Mouse (Mus musculus): ENCODE data around the gene Hoxb9. TPM values are rescaled to one million over a fixed set of nuclear protein-coding genes. Genes with fewer than 3 reads are reported as not detected.

The Hoxb9 gene
- polyA plus RNA-seq, 1 experiment: not detected

DNA sequence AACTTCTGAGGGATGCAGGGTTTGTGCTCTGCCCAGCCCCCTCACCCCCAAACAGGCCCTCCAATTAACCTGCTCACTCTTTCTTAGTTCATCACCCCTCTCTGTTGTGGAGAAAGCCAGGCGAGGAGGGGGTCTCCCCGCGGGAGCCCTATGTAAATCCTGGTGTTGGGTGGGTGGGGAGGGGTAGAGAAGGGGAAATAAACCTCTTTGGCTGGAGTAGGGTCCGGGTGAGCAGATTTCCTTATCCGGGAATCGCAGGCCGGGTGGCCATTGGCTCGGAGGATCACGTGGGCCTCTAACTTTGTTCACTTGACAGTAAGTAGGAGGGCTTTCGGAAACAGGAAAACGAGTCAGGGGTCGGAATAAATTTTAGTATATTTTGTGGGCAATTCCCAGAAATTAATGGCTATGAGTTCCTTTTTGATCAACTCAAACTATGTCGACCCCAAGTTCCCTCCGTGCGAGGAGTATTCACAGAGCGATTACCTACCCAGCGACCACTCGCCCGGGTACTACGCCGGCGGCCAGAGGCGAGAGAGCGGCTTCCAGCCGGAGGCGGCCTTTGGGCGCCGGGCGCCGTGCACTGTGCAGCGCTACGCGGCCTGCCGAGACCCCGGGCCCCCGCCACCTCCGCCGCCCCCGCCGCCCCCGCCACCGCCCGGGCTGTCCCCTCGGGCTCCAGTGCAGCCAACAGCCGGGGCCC lies 47.3 kb downstream of the Hoxb9 start:
- Histone ChIP-seq H3K4me1 (ENCODE audit: control insufficient read depth, insufficient read depth, low read length) (no peaks in the 10 kb centered on the region), H3K4me3 (ENCODE audit: insufficient read depth, low read length) (no peak overlapping the region), H3K27ac (ENCODE audit: insufficient read depth, low read length) (no peak overlapping the region)
- TF ChIP-seq CTCF (IDR thresholded peaks at IDR 0.05; ENCODE audit: extremely low read depth, insufficient read depth, low read length) (no peak), POLR2A (IDR thresholded peaks at IDR 0.05; ENCODE audit: extremely low read depth, insufficient read depth, low read length) (no peak)

DNA sequence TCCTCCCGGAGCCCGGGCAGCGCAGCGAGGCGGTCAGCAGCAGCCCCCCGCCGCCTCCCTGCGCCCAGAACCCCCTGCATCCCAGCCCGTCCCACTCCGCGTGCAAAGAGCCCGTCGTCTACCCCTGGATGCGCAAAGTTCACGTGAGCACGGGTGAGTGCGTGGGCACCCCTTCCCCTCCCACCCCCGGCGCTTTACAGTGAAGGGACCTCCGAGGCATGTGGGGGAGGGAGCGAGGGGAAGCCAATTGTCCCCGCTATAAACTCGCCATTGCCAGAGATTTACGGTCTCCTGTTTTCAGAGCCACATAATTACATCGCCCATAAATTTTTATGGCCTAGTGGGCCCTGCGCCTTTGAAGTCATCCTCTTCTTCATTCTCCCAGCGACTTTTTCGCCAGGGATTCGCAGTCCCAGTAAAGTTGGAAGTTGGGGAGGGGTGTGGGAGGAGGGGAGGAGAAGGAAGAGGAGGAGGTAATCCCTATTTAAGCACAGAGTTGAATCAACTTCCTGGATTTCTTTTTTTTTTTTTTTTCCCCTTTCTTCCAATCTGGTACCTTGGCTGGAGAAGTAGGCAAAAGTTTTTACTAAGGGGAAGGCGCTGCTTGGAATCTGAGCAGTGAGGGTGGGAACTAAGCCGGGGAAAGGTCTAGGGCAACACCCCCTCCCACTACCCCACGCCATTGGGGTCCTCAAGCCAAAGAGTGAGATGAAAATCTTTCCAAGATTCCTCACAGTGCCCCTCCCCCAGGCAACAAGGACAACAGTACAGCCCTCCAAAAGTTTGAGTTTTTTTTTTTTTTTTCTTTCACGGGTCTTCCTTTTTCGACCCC lies 48.0 kb downstream of the Hoxb9 start:
- Histone ChIP-seq H3K27ac (ENCODE audit: insufficient read depth, low read length) (no peak overlapping the region), H3K4me3 (ENCODE audit: insufficient read depth, low read length) (no peak overlapping the region), H3K4me1 (ENCODE audit: control insufficient read depth, insufficient read depth, low read length) (no peaks in the 10 kb centered on the region)
- TF ChIP-seq POLR2A (IDR thresholded peaks at IDR 0.05; ENCODE audit: extremely low read depth, insufficient read depth, low read length) (no peak), CTCF (IDR thresholded peaks at IDR 0.05; ENCODE audit: extremely low read depth, insufficient read depth, low read length) (no peak)

DNA sequence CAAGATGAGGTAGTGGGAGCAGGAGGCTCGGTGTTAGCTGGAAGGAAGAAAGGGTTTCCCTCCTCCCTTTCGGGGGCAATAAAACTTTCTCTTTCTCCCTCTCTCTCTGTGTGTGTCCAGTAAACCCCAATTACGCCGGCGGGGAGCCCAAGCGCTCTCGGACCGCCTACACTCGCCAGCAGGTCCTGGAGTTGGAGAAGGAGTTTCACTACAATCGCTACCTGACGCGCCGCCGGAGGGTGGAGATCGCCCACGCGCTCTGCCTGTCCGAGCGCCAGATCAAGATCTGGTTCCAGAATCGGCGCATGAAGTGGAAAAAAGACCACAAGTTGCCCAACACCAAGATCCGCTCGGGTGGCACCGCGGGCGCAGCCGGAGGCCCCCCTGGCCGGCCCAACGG lies 48.7 kb downstream of the Hoxb9 start:
- H3K4me1 ChIP-seq (ENCODE audit: control insufficient read depth, insufficient read depth, low read length): no peaks in the 10 kb centered on the region
- H3K27ac ChIP-seq (ENCODE audit: insufficient read depth, low read length): no peak overlapping the region
- no peak for TF ChIP-seq POLR2A (IDR thresholded peaks at IDR 0.05; ENCODE audit: extremely low read depth, insufficient read depth, low read length)
- TF ChIP-seq CTCF (IDR thresholded peaks at IDR 0.05; ENCODE audit: extremely low read depth, insufficient read depth, low read length): no peak
- no peak overlapping the region for H3K4me3 ChIP-seq (ENCODE audit: insufficient read depth, low read length)

DNA sequence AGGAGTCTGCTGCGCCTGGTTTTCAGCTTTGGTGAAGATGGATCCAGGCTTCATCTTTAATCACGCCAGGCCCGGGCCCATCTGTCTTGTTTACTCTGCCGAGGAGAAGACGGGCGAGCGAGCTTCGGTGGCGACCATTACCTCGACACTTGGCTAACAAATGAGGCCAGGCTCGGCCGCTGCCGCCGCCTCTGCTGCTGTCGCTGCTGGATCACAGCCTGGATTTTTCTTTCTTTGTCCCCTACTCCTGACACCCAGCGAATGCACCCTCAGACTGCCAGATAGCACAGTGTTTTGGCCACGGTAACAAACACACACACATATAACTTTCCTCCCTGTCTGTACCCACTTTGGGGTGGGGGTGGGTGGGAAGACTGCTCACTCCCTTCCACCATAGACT lies 49.4 kb downstream of the Hoxb9 start:
- Histone ChIP-seq H3K4me3 (ENCODE audit: insufficient read depth, low read length) (no peak overlapping the region), H3K27ac (ENCODE audit: insufficient read depth, low read length) (no peak overlapping the region), H3K4me1 (ENCODE audit: control insufficient read depth, insufficient read depth, low read length) (no peaks in the 10 kb centered on the region)
- TF ChIP-seq CTCF (IDR thresholded peaks at IDR 0.05; ENCODE audit: extremely low read depth, insufficient read depth, low read length) (no peak), POLR2A (IDR thresholded peaks at IDR 0.05; ENCODE audit: extremely low read depth, insufficient read depth, low read length) (no peak)

DNA sequence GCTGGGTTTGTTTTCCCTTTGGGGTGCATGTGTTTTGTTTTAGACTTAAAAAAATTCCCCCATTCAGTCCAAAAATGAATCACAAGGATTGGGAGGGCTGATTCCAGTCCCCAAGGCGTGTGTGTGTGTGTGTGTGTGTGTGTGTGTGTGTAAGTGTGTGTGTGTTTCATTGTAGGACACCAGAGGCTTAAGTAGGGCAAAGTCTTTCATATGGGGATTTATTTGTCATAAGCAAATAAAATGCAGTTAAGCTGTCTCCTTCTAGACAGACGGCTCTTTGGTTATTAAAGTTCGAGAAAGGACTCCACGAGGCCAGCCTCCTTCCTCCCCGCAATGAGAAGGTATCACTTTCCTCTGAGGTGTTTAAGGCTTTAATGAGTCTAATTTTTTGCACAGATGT lies 50.6 kb downstream of the Hoxb9 start:
- Histone ChIP-seq H3K4me1 (ENCODE audit: control insufficient read depth, insufficient read depth, low read length) (no peaks in the 10 kb centered on the region), H3K27ac (ENCODE audit: insufficient read depth, low read length) (no peak overlapping the region), H3K4me3 (ENCODE audit: insufficient read depth, low read length) (no peak overlapping the region)
- no peak for TF ChIP-seq POLR2A (IDR thresholded peaks at IDR 0.05; ENCODE audit: extremely low read depth, insufficient read depth, low read length)
- TF ChIP-seq CTCF (IDR thresholded peaks at IDR 0.05; ENCODE audit: extremely low read depth, insufficient read depth, low read length): no peak

DNA sequence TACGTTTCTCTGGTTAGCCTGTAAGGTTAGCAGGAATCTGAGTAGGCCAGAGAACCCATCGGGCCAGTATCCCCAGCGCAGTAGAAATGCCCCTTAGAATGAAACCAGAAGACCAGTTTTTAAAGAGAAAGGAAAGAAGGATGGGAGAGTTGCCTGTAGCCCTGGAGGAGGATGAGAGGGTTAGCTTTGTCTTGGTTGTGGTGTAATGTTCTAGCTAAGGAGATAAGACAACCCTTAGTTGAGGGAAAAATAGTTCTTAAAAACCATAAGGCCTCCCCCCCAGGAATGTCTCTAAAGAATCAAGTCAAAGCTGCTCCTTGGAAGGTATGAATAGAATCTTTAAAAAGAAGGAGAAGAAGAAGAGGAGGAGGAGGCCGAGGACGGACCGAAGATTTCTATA lies 51.5 kb downstream of the Hoxb9 start:
- Histone ChIP-seq H3K27ac (ENCODE audit: insufficient read depth, low read length) (no peak overlapping the region), H3K4me3 (ENCODE audit: insufficient read depth, low read length) (no peak overlapping the region), H3K4me1 (ENCODE audit: control insufficient read depth, insufficient read depth, low read length) (no peaks in the 10 kb centered on the region)
- no peak for TF ChIP-seq POLR2A (IDR thresholded peaks at IDR 0.05; ENCODE audit: extremely low read depth, insufficient read depth, low read length)
- TF ChIP-seq CTCF (IDR thresholded peaks at IDR 0.05; ENCODE audit: extremely low read depth, insufficient read depth, low read length): no peak

DNA sequence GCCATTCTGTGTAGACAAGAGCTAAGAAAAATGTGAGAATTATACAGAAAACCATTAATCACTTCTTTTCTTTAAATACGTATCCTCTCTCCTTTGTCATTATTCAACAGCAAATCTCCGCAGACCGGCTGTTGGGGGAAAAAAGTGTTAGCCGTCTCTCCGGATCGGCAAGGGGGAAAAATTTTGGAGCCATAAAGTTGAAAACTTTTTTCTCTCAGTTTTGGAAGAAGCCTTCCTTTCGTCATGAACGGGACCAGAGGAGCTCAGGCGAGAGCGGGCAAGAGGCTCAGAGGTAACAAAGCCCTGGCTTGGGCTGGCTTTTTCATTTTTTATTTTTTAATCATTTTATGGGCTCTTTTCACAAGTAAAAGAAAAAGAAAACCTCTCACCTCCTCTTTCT lies 51.9 kb downstream of the Hoxb9 start, which contains the start of gene Hoxb3:
Hoxb3 (plus strand) TSS at position 173 of the 400 bp plus-strand sequence.
- no peak within 1 kb of the TSS for H3K4me3 ChIP-seq (ENCODE audit: insufficient read depth, low read length)
- no peaks in the 10 kb centered on the region for H3K4me1 ChIP-seq (ENCODE audit: control insufficient read depth, insufficient read depth, low read length)
- no peak for TF ChIP-seq CTCF (IDR thresholded peaks at IDR 0.05; ENCODE audit: extremely low read depth, insufficient read depth, low read length)
- no peak for TF ChIP-seq POLR2A (IDR thresholded peaks at IDR 0.05; ENCODE audit: extremely low read depth, insufficient read depth, low read length)
- no peak within 1 kb of the TSS for H3K27ac ChIP-seq (ENCODE audit: insufficient read depth, low read length)

DNA sequence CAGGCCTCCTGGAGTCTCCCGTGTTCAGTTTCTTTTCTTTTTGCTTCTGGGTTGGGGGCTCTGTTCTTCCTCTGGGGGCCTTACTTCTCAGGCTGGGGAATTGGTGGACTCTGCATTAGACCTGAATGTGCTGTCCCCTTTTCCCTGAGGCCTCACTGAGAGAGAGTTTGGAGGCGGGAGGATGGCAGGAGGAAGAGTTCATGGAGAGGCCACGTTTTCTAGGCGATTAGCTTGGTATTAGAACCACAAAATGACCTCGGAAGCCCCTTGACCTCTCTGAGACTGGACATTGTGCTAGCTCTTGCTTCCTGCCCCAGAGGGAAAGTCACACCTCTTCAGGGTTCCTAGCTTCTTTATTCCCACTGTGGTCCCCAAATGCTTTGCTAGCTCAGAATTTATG lies 52.9 kb downstream of the Hoxb9 start:
- Histone ChIP-seq H3K4me1 (ENCODE audit: control insufficient read depth, insufficient read depth, low read length) (no peaks in the 10 kb centered on the region), H3K27ac (ENCODE audit: insufficient read depth, low read length) (no peak overlapping the region), H3K4me3 (ENCODE audit: insufficient read depth, low read length) (no peak overlapping the region)
- no peak for TF ChIP-seq POLR2A (IDR thresholded peaks at IDR 0.05; ENCODE audit: extremely low read depth, insufficient read depth, low read length)
- no peak for TF ChIP-seq CTCF (IDR thresholded peaks at IDR 0.05; ENCODE audit: extremely low read depth, insufficient read depth, low read length)

DNA sequence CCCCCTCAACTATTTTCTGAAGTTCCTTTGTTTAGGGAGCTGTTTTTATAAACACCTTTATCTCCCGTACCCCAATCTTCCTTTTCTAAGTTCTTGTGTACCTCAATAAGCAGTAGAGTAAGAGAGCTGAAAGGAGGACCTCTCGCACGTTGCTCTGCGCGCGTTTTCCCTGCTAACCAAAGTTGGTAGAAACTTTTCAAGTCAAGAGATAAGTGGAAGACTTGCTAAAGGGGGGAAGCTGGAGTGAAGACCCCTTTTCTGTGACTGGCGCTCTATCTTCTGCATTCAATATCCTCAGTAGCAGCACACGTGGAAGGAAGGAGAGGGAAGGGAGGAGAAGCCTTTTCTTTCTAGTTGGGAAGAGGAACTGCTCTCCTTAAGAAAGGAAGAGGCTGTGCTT lies 53.7 kb downstream of the Hoxb9 start:
- H3K4me3 ChIP-seq (ENCODE audit: insufficient read depth, low read length): no peak overlapping the region
- H3K4me1 ChIP-seq (ENCODE audit: control insufficient read depth, insufficient read depth, low read length): no peaks in the 10 kb centered on the region
- no peak for TF ChIP-seq POLR2A (IDR thresholded peaks at IDR 0.05; ENCODE audit: extremely low read depth, insufficient read depth, low read length)
- no peak for TF ChIP-seq CTCF (IDR thresholded peaks at IDR 0.05; ENCODE audit: extremely low read depth, insufficient read depth, low read length)
- no peak overlapping the region for H3K27ac ChIP-seq (ENCODE audit: insufficient read depth, low read length)

DNA sequence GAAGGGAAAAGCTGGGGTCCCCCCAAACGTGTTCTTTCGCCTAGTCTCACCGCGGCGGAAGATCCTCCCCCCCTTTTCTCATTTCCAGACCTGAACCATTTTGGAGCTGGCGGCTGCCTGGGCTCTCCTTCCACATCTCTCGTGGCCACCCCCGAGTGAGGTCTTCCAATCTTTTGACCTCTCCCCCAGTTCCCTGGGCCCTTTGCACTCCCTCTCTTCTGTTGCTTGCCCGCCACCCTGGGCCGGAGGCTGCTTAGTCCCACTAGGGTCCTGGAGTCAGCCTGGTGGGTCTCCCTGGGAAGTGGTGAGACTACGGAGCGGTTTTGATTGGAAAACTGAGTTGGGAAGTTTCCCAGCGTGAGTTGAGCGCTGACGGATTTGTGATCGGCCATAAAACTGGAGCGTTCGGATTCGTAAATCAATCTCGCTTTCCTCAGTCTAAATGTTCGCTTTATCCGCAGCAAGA lies 54.5 kb downstream of the Hoxb9 start:
- H3K4me1 ChIP-seq (ENCODE audit: control insufficient read depth, insufficient read depth, low read length): no peaks in the 10 kb centered on the region
- no peak overlapping the region for H3K27ac ChIP-seq (ENCODE audit: insufficient read depth, low read length)
- H3K4me3 ChIP-seq (ENCODE audit: insufficient read depth, low read length): no peak overlapping the region
- no peak for TF ChIP-seq CTCF (IDR thresholded peaks at IDR 0.05; ENCODE audit: extremely low read depth, insufficient read depth, low read length)
- TF ChIP-seq POLR2A (IDR thresholded peaks at IDR 0.05; ENCODE audit: extremely low read depth, insufficient read depth, low read length): no peak

Other genes with a start within 250 kb of the Hoxb9 start
- not detected in 2 replicates for gene Gip, start 246.9 kb upstream of the Hoxb9 start, polyA plus RNA-seq (2012; rRNA removed)
- 94.2 and 96.9 TPM in 2 replicates for gene Snf8, start 236.6 kb upstream of the Hoxb9 start, polyA plus RNA-seq (2012; rRNA removed)
- 47.7 and 49.4 TPM in 2 replicates for gene Ube2z, start 206.1 kb upstream of the Hoxb9 start, polyA plus RNA-seq (2012; rRNA removed)
- 448 and 494 TPM in 2 replicates for gene Atp5g1, start 195.8 kb upstream of the Hoxb9 start, polyA plus RNA-seq (2012; rRNA removed)
- gene Calcoco2, start 159.5 kb upstream of the Hoxb9 start, polyA plus RNA-seq (2012; rRNA removed): not detected in 2 replicates
- 0.15 and 0.27 TPM in 2 replicates for gene Ttll6, start 137.7 kb upstream of the Hoxb9 start, polyA plus RNA-seq (2012; rRNA removed)
- gene Hoxb13, start 77.1 kb upstream of the Hoxb9 start, polyA plus RNA-seq (2012; rRNA removed): not detected in 2 replicates
- gene Hoxb8, start 10.4 kb downstream of the Hoxb9 start, polyA plus RNA-seq (2012; rRNA removed): not detected in 2 replicates
- not detected in 2 replicates for gene Hoxb7, start 15.2 kb downstream of the Hoxb9 start, polyA plus RNA-seq (2012; rRNA removed)
- not detected in 2 replicates for gene Hoxb6, start 21.0 kb downstream of the Hoxb9 start, polyA plus RNA-seq (2012; rRNA removed)
- not detected in 2 replicates for gene Hoxb5, start 31.9 kb downstream of the Hoxb9 start, polyA plus RNA-seq (2012; rRNA removed)
- gene Hoxb4, start 46.8 kb downstream of the Hoxb9 start, polyA plus RNA-seq (2012; rRNA removed): 0.04 TPM in 1 of 2 replicates, not detected in the other
- gene Hoxb3, start 51.9 kb downstream of the Hoxb9 start, polyA plus RNA-seq (2012; rRNA removed): not detected in 2 replicates
- gene Hoxb2, start 79.1 kb downstream of the Hoxb9 start, polyA plus RNA-seq (2012; rRNA removed): not detected in 2 replicates
- not detected in 2 replicates for gene Hoxb1, start 94.3 kb downstream of the Hoxb9 start, polyA plus RNA-seq (2012; rRNA removed)
- gene Skap1, start 193.1 kb downstream of the Hoxb9 start, polyA plus RNA-seq (2012; rRNA removed): 3.0 and 3.4 TPM in 2 replicates

All from cortical plate, adult 2 months (tissue).